Mouse (Mus musculus) erythroblast, embryonic 14.5 days (primary cell): ENCODE measurements at regions not wholly inside any gene's neighbourhood (a gene's known extent, or its start where the extent isn't known, plus 50 kb on each side); places are given as distances from the start of the nearest gene placed in this dataset.
"Not testable (repeated sequence)": the region's sequence is repeated elsewhere in the genome, so short reads cannot be mapped to it uniquely, and the experiment has no call there.

Source experiments
- H3K27me3 ChIP-seq: 2 replicates; pipeline ENCODE4 v1.6.1; 2012; ENCODE audit warnings: inconsistent platforms; ENCODE audit not compliant: control insufficient read depth
- H3K36me3 ChIP-seq: 2 replicates; pipeline ENCODE4 v1.6.1; 2012; ENCODE audit warnings: mild to moderate bottlenecking, inconsistent platforms; ENCODE audit not compliant: control insufficient read depth
- H3K4me1 ChIP-seq: 2 replicates; pipeline ENCODE4 v1.6.1; 2012; ENCODE audit warnings: inconsistent platforms; ENCODE audit not compliant: control insufficient read depth
- H3K4me3 ChIP-seq: replicated peaks from 2 replicates; pipeline ENCODE3; 2012; ENCODE audit warnings: moderate library complexity, mild to moderate bottlenecking, inconsistent platforms
- H3K9me3 ChIP-seq: 2 replicates; pipeline ENCODE4 v1.6.1; 2012; ENCODE audit warnings: low read length, inconsistent platforms, mixed read lengths; ENCODE audit not compliant: control insufficient read depth
- GATA1 ChIP-seq: IDR thresholded peaks from 2 replicates; pipeline ENCODE4 v1.6.1; 2012; ENCODE audit warnings: low read length, inconsistent platforms, mixed read lengths
- TAL1 ChIP-seq: IDR thresholded peaks from 3 replicates; pipeline ENCODE4 v1.6.1; 2012; ENCODE audit warnings: low read length, inconsistent platforms, mixed read lengths

- TF ChIP-seq GATA1 (no peak), TAL1 (no peak)
- Histone ChIP-seq H3K27me3 (no peaks in the 10 kb centered on the region), H3K9me3 (peaks cover 9% of the 10 kb centered on the region; the same call in 1 of the 2 replicates), H3K36me3 (no peaks in the 10 kb centered on the region), H3K4me3 (no peak overlapping the region), H3K4me1 (no peaks in the 10 kb centered on the region)
Observed at GRCm38 (mm10) chr4:105844675-105845466, 55.2 kb downstream of the Gm12728 start.

DNA sequence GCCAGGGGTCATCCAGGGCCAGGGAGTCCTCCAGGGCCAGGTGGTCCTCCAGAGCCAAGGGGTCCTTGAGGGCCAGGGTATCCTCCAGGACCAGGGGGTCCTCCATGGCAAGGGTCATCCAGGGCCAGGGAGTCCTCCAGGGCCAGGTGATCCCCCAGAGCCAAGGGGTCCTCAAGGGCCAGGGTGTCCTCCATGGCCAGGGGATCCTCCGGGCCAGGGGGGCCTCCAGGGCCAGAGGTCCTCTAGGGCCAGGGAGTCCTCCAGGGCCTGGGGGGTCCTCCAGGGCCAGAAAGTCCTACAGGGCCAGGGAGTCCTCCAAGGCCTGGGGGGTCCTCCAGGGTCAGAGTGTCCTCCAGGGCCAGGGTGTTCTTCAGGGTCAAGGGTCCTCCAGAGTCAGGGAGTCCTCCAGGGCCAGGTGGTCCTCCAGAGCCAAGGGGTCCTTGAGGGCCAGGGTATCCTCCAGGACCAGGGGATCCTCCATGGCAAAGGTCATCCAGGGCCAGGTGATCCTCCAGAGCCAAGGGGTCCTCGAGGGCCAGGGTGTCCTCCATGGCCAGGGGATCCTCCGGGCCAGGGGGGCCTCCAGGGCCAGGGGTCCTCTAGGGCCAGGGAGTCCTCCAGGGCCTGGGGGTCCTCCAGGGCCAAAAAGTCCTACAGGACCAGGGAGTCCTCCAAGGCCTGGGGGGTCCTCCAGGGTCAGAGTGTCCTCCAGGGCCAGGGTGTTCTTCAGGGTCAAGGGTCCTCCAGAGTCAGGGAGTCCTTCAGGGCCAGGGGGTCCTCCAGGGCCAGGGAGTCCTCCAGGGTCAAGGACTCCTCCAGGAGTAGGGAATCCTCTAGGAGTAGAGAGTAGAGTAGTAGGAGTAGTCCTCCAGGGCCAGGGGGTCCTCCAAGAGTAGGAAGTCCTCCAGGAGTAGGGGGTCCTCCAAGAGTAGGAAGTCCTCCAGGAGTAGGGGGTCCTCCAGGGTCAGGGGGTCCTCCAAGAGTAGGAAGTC is 56.6 kb downstream of the Gm12728 start:
- not testable (repeated sequence) for H3K9me3 ChIP-seq, H3K27me3 ChIP-seq, H3K4me3 ChIP-seq, H3K4me1 ChIP-seq, H3K36me3 ChIP-seq

GRCm38 (mm10) chr4:105853086-105853485 is 63.4 kb downstream of the Gm12728 start:
- TF ChIP-seq TAL1 (no peak), GATA1 (no peak)
- Histone ChIP-seq H3K36me3 (no peaks in the 10 kb centered on the region), H3K4me3 (no peak overlapping the region), H3K27me3 (no peaks in the 10 kb centered on the region), H3K9me3 (0 out of 2 replicates have a peak, but pooled peaks cover 2% of the 10 kb centered on the region), H3K4me1 (no peaks in the 10 kb centered on the region)

DNA sequence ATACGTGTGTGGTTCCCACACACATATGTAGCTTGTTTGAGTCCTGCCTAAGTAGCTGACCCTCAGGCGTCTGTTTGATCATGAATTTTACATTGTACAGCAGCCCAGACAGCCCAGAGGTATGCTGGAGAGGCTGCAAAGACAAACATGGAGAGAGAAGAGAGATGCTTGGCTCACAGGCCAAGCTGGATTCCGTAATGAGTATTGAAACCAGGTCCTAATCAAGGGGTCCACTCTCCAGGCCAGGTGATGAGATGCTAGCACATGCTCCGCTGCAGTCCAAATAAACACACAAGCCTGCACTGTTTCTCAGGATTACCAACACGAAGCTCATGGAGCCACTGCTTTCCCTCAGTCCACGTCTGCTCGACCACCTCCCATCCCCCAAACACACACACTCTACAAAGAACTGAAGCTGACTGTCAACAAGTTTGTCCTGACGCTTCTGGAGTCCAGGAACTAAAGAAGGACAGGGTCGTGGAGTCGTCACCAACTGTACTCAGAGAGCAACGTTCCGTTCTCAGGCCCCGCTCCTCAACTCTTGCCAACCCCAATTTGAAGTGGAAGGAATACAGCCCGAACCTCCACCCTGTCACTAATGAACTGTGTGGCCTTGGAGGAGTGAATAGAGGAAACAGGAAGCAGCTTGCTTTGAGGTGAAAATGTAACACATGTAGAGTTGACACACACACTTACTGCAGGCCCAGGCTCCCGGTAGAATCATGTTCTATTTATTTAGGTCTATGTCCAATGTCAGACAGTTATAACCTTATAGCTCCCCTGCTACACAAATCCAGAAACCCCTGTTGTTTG is 69.6 kb downstream of the Gm12728 start:
- no peak overlapping the region for H3K4me3 ChIP-seq
- no peaks in the 10 kb centered on the region for H3K36me3 ChIP-seq
- no peaks in the 10 kb centered on the region for H3K4me1 ChIP-seq
- H3K9me3 ChIP-seq, result no peaks in the 10 kb centered on the region
- H3K27me3 ChIP-seq, result no peaks in the 10 kb centered on the region
- TF ChIP-seq GATA1 (no peak), TAL1 (no peak)

DNA sequence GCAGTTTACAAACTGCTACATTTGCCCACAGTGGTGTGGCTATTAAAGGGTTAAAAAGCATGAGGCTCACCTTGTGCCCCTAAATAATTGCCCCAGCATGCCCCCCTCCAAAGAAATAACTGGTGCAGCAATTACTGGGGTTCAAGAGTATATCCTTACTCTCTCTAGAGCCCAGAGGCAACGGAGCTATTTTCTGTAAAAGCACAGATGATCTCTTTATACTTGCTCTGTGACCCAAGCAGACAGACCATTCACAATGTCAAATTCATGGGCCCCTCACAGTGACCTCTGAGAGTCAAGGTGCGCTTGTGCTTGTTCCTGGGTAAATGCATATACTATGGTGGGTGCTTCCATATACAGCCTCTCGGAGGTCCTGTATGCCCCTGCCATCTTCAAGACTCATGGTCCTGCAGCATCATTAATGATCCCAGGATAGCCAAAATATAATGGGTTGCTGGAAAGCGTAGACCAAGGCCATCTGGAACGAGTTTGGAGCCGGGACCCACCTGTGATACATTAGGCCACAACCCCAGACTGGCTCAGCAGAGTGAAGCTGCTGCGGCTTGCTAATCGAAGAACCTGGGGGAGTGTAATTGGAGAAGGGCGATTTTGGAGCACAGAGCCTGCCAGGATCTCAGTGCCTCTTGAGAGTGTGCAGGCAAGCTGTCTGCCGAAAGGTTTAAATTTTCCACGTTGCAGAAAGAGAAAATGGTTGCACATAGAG is 71.4 kb downstream of the Gm12728 start:
- no peaks in the 10 kb centered on the region for H3K9me3 ChIP-seq
- H3K27me3 ChIP-seq, result no peaks in the 10 kb centered on the region
- no peak overlapping the region for H3K4me3 ChIP-seq
- no peaks in the 10 kb centered on the region for H3K4me1 ChIP-seq
- no peaks in the 10 kb centered on the region for H3K36me3 ChIP-seq
- no peak for TF ChIP-seq GATA1
- no peak for TF ChIP-seq TAL1

GRCm38 (mm10) chr4:105861654-105862037 is 72.0 kb downstream of the Gm12728 start:
- TF ChIP-seq GATA1 (no peak), TAL1 (no peak)
- no peaks in the 10 kb centered on the region for H3K4me1 ChIP-seq

DNA sequence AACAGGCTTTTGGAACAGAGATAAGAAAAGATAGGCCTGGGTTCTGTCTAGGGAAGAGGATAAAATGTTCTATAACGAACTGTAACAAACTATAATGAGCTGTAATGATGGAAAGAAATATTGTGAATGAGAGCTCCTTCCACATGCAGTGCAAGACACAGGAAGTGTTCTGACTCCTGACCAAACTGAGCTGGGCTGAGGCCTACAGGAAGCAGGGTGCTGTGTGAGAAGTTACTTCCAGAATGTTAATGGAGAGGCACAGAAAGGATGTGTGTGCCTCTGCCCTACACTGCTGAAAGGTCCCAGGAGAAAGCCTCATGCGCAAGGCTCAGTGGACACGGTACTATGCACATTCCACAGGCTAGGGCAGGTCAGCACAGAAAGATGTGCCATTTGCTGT is 80.8 kb downstream of the Gm12728 start:
- Histone ChIP-seq H3K4me3 (no peak overlapping the region), H3K36me3 (no peaks in the 10 kb centered on the region), H3K27me3 (no peaks in the 10 kb centered on the region), H3K4me1 (no peaks in the 10 kb centered on the region), H3K9me3 (no peaks in the 10 kb centered on the region)
- TF ChIP-seq GATA1 (no peak), TAL1 (no peak)

More at GRCm38 (mm10) chr4:105861654-105862037, 72.0 kb downstream of the Gm12728 start:
- no peaks in the 10 kb centered on the region for H3K27me3 ChIP-seq
- H3K36me3 ChIP-seq, result no peaks in the 10 kb centered on the region
- H3K4me3 ChIP-seq, result no peak overlapping the region
- H3K9me3 ChIP-seq, result no peaks in the 10 kb centered on the region

DNA sequence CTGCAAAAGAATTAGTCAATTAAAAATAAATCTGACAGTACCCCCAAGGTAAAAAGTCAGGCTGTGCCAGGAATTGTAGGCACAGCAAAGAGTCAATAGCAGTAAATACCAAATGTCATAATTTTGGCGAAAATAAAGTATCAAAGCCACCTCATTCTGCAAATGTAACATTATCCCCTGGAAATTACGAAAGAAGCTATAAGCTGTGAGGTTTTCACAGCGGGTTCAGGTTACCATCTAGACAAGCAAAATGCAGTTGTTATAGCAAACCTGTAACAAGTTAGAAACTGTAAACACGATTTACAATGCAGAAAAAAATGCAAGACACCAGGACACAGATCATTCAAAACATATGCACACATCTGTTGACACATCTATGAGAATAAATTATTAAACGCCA is 87.6 kb downstream of the Gm12728 start:
- H3K9me3 ChIP-seq, result no peaks in the 10 kb centered on the region
- no peak for TF ChIP-seq GATA1
- TF ChIP-seq TAL1, result no peak
- no peak overlapping the region for H3K4me3 ChIP-seq
- H3K36me3 ChIP-seq, result no peaks in the 10 kb centered on the region
- no peaks in the 10 kb centered on the region for H3K4me1 ChIP-seq
- no peaks in the 10 kb centered on the region for H3K27me3 ChIP-seq
